Mouse (Mus musculus): ENCODE data around the gene Cdk4. TPM values are rescaled to one million over a fixed set of nuclear protein-coding genes. Genes with fewer than 3 reads are reported as not detected.
"Not testable (repeated sequence)": the region's sequence is repeated elsewhere in the genome, so short reads cannot be mapped to it uniquely, and the experiment has no call there.

Cdk4 gene
- polyA plus RNA-seq, 1 experiment from 2014 or later, result 1,113 TPM

DNA sequence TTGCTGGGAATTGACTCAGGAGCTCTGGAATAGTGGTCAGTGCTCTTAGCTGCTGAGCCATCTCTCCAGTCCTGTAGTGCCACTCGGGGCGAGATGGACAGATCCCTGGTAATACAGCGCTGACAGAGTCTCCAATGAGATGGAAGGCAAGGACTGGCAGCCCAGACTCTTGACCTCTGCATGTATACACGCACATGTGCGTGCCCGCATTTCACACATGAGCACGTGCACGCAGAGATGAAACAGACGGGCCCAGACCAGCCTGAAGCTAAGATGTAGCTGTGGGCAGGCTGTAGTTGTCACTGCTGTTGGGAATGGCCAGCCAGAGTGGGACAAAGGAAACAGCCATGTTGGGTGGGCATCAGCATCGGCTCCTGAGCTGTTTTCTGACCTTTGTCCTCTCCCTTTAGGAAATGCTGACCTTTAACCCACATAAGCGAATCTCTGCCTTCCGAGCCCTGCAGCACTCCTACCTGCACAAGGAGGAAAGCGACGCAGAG lies 3.2 kb downstream of the Cdk4 start:
- Histone ChIP-seq H3K27me3 (ENCODE audit: insufficient read depth, low read length) (no peaks in the 10 kb centered on the region), H3K4me2 (ENCODE audit: low read length) (no peak overlapping the region), H3K4me3 (replicated peaks; ENCODE audit: low read depth, low read length) (no peak overlapping the region), H3K4me1 (replicated peaks; ENCODE audit: insufficient read depth, low read length) (peaks cover 23% of the 10 kb centered on the region), H3K9ac (ENCODE audit: low read depth, low read length) (no peak overlapping the region), H3K27ac (no peak overlapping the region), H3K36me3 (ENCODE audit: insufficient read depth, low read length) (peaks cover 35% of the 10 kb centered on the region), H3K9me3 (replicated peaks; ENCODE audit: low read length) (no peaks in the 10 kb centered on the region)
- no peak for TF ChIP-seq CTCF (IDR thresholded peaks at IDR 0.05; ENCODE audit: low read depth)
- WGBS, result 91% methylated on average over 14 of the region's 14 CpGs
- ATAC-seq (replicated peaks; ENCODE audit: low FRiP score, low read depth) (no peak), DNase-seq (ENCODE audit: low spot score) (no peak)

DNA sequence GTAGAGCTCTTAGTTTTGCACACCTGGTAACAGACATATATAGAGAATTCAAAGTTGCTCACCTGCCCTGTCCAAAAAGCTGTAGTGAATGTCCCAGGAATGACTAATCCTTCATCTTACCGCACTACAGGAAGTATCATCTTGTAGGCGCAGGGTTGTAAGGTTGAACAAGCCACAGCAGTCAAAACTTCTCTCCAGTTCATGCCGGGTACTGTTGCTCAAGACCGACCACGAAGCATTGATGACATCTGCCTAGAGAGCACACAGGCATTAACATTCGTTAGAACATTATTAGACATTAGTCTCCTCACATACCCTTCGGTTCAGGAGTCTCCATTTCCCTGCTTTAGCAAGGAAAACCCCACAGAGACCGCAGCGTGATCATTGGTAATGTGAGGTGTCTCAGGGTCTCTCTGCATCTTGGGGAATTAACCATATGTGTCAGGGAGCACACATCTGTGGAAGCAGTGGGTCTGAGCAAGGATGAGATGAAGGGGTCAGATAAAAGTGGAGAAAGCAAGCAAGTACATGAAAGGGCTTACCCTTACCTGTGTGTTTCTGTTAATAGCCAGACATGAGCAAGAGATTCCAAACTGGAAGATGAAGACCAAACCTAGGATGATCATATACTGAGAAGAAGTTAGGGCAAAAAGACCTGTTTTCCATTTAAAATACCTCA lies 5.2 kb downstream of the Cdk4 start:
- Histone ChIP-seq H3K4me1 (replicated peaks; ENCODE audit: insufficient read depth, low read length) (peaks cover 23% of the 10 kb centered on the region), H3K27ac (no peak overlapping the region), H3K4me3 (replicated peaks; ENCODE audit: low read depth, low read length) (no peak overlapping the region), H3K36me3 (ENCODE audit: insufficient read depth, low read length) (peaks cover 35% of the 10 kb centered on the region), H3K9me3 (replicated peaks; ENCODE audit: low read length) (no peaks in the 10 kb centered on the region), H3K27me3 (ENCODE audit: insufficient read depth, low read length) (no peaks in the 10 kb centered on the region), H3K9ac (ENCODE audit: low read depth, low read length) (no peak overlapping the region), H3K4me2 (ENCODE audit: low read length) (peak overlapping the region; percentile 73; the same call in 1 of the 2 replicates)
- 70% methylated on average over 9 of the region's 9 CpGs for WGBS
- DNase-seq (ENCODE audit: low spot score) (no peak), ATAC-seq (replicated peaks; ENCODE audit: low FRiP score, low read depth) (no peak)
- no peak for TF ChIP-seq CTCF (IDR thresholded peaks at IDR 0.05; ENCODE audit: low read depth)

DNA sequence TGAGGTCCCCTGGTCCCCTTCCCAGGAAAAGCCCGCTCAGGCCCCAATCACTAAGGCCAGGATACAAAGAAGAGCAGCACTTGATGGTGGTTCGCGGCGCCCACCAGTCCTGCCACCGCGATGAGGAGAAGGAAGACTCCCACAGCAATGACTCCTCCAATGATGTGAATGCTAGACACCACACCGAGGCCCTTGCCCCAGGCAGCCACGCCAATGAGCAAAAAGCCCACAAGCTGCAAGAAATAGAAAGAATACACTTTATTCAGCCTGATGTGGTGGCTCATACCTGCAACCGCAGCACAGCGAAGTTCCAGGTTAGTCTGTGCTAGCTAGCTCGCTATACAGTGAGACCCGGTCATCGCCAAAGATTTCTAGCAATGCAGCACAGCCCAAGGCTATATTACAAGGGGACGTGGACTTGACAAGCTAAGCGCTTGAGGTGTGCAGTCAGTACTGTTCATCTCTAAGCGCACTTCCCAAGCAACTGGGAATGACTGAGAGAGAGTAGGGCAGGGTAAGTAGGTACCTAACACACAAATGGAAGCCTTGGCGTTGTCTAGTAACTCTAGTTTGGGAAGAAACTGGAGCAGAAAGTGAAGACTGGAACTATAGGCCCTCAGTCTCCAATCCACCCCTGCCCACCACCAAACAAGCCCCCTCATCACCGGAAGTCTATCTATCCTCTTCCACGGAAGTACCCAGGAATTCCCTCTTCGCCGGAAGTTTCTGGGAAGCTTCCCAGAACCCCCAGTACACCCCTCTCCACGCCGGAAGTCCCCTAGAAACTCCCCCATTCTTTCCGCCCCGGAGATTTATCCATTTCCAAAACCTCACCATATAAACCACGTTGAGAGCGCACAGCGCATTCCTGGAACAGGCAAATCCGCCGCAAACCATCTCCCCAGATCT lies 6.2 kb downstream of the Cdk4 start:
- ATAC-seq (replicated peaks; ENCODE audit: low FRiP score, low read depth), result peak; percentile 22; the same call in 1 of the 2 replicates

DNA sequence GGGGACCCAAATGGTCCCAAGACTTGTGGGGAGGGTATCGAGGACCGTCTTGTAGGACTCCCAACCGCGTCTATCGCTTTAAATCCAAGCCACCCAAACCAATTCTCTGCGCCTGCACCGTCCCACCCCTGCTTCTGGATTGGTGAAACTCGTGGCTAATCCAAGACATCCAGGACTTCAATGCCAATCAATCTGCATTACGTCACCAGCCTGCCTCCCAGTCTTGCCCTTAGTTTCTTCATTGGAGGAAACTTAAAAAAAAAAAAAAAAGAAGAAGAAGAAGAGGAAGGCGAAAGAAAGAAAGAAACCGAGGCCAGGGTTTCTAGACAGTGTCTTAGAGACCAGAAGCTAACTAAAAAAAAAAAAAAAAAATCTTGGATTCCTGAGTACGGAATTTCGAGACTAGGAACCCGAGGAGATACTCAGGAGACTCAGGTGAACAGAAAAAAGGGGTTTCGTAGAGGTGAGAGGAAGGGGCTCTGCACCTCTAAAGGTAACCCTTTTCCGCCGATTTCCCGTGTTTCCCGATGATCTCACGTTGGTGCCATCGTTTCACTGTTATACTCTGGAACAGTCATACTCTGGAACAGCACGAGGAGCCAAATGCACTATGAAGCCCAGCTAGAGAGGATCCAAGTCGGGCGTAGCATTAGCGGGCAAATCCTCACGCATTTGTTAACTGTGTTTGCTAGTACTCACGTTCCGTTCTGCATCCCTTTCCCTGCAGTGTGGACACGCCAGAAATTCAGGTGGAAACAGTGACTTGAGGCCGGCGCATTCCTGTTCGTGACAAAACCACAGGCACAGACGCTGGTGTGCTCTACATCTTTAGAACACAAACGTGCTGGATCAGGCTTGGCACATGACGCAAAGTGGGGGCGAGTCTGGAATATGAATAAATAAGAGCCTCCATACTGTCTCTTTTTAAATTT lies 7.1 kb downstream of the Cdk4 start, which contains the start of gene Tspan31:
Gene Tspan31, minus strand, starts transcription at position 75 of the 932 bp plus-strand sequence.
- Histone ChIP-seq H3K27me3 (ENCODE audit: insufficient read depth, low read length) (no peaks in the 10 kb centered on the region), H3K36me3 (ENCODE audit: insufficient read depth, low read length) (peaks cover 29% of the 10 kb centered on the region), H3K4me1 (replicated peaks; ENCODE audit: insufficient read depth, low read length) (peaks cover 16% of the 10 kb centered on the region; the same call in 1 of the 2 replicates), H3K4me2 (ENCODE audit: low read length) (peak within 1 kb of the TSS; percentile 73), H3K4me3 (replicated peaks; ENCODE audit: low read depth, low read length) (peak within 1 kb of the TSS; percentile 72), H3K9me3 (replicated peaks; ENCODE audit: low read length) (no peaks in the 10 kb centered on the region), H3K9ac (ENCODE audit: low read depth, low read length) (peak within 1 kb of the TSS; percentile 71), H3K27ac (peak within 1 kb of the TSS; percentile 91)
- DNase-seq (ENCODE audit: low spot score) (peak; percentile 99), ATAC-seq (replicated peaks; ENCODE audit: low FRiP score, low read depth) (peak; percentile 83)
- no peak for TF ChIP-seq CTCF (IDR thresholded peaks at IDR 0.05; ENCODE audit: low read depth)
- WGBS, result 2% methylated on average over 36 of the region's 36 CpGs

More for the DNA sequence above, 6.2 kb downstream of the Cdk4 start:
- TF ChIP-seq CTCF (IDR thresholded peaks at IDR 0.05; ENCODE audit: low read depth), result no peak
- Histone ChIP-seq H3K4me3 (replicated peaks; ENCODE audit: low read depth, low read length) (peak overlapping the region; percentile 72), H3K27ac (peak overlapping the region; percentile 91), H3K36me3 (ENCODE audit: insufficient read depth, low read length) (peaks cover 35% of the 10 kb centered on the region), H3K9ac (ENCODE audit: low read depth, low read length) (peak overlapping the region; percentile 71), H3K27me3 (ENCODE audit: insufficient read depth, low read length) (no peaks in the 10 kb centered on the region), H3K9me3 (replicated peaks; ENCODE audit: low read length) (no peaks in the 10 kb centered on the region), H3K4me2 (ENCODE audit: low read length) (peak overlapping the region; percentile 73), H3K4me1 (replicated peaks; ENCODE audit: insufficient read depth, low read length) (peaks cover 21% of the 10 kb centered on the region)
- DNase-seq (ENCODE audit: low spot score), result peak; percentile 79
- 6% methylated on average over 30 of the region's 30 CpGs for WGBS

DNA sequence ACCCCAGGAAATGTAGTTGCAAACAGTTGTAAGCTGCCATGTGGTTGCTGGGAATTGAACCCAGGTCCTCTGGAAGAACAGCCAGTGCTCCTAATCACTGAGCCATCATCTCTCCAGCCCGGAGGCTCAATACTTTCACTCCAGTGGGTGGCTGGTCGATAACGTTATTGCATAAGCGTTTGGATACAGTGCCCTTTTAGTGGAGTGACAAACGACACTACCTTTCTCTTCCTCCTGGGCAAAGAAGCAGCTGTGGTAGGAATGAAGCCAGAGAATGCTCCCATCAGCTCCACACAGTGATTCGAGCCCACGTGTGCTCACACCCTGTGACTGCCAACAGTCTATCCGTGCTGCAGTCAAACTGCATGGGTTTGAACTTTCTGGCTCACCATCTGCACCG lies 7.9 kb downstream of the Cdk4 start:
- DNase-seq (ENCODE audit: low spot score) (no peak), ATAC-seq (replicated peaks; ENCODE audit: low FRiP score, low read depth) (no peak)
- H3K4me1 ChIP-seq (replicated peaks; ENCODE audit: insufficient read depth, low read length), result peaks cover 16% of the 10 kb centered on the region; the same call in 1 of the 2 replicates
- peak overlapping the region; percentile 73 for H3K4me2 ChIP-seq (ENCODE audit: low read length)
- 72% methylated on average over 9 of the region's 9 CpGs for WGBS
- TF ChIP-seq CTCF (IDR thresholded peaks at IDR 0.05; ENCODE audit: low read depth), result no peak
- no peak overlapping the region for H3K27ac ChIP-seq
- H3K9ac ChIP-seq (ENCODE audit: low read depth, low read length), result no peak overlapping the region
- no peaks in the 10 kb centered on the region for H3K27me3 ChIP-seq (ENCODE audit: insufficient read depth, low read length)
- H3K36me3 ChIP-seq (ENCODE audit: insufficient read depth, low read length), result peaks cover 22% of the 10 kb centered on the region
- no peak overlapping the region for H3K4me3 ChIP-seq (replicated peaks; ENCODE audit: low read depth, low read length)
- no peaks in the 10 kb centered on the region for H3K9me3 ChIP-seq (replicated peaks; ENCODE audit: low read length)

DNA sequence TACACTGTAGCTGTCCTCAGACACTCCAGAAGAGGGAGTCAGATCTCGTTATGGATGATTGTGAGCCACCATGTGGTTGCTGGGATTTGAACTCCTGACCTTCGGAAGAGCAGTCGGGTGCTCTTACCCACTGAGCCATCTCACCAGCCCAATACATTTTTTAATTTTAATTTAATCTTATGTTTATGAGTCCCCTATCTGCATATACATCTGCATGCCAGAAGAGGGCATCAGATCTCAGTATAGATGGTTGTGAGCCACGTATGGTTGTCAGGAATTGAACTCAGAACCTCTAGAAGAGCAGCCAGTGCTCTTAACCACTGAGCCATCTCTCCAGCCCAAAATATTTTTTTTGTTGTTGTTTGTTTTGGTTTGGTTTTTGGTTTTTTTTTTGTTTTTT lies 8.9 kb downstream of the Cdk4 start:
- not testable (repeated sequence) for ATAC-seq (replicated peaks; ENCODE audit: low FRiP score, low read depth); H3K4me3 ChIP-seq (replicated peaks; ENCODE audit: low read depth, low read length); H3K4me2 ChIP-seq (ENCODE audit: low read length); H3K9ac ChIP-seq (ENCODE audit: low read depth, low read length); H3K27ac ChIP-seq; H3K9me3 ChIP-seq (replicated peaks; ENCODE audit: low read length); H3K27me3 ChIP-seq (ENCODE audit: insufficient read depth, low read length); DNase-seq (ENCODE audit: low spot score)
- Histone ChIP-seq H3K36me3 (ENCODE audit: insufficient read depth, low read length) (peaks cover 13% of the 10 kb centered on the region), H3K4me1 (replicated peaks; ENCODE audit: insufficient read depth, low read length) (peaks cover 16% of the 10 kb centered on the region; the same call in 1 of the 2 replicates)
- 80% methylated on average over 4 of the region's 4 CpGs for WGBS

DNA sequence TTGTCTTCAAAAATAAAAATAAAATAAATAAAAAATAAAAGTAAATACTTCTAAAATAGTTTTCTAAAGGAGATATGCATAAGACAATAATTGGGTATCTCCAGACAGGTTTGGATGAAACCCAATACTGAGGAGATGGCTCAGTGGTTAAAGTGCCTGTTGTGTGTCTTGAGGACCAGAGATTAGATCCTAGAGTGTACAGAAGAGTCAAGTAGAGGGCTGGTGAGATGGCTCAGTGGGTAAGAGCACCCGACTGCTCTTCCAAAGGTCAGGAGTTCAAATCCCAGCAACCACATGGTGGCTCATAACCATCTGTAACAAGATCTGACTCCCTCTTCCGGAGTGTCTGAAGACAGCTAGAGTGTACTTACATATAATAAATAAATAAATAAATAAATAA lies 9.6 kb downstream of the Cdk4 start:
- ATAC-seq (replicated peaks; ENCODE audit: low FRiP score, low read depth); DNase-seq (ENCODE audit: low spot score); H3K27ac ChIP-seq; H3K9ac ChIP-seq (ENCODE audit: low read depth, low read length); H3K4me2 ChIP-seq (ENCODE audit: low read length); H3K27me3 ChIP-seq (ENCODE audit: insufficient read depth, low read length); H3K4me3 ChIP-seq (replicated peaks; ENCODE audit: low read depth, low read length); H3K36me3 ChIP-seq (ENCODE audit: insufficient read depth, low read length); H3K9me3 ChIP-seq (replicated peaks; ENCODE audit: low read length): not testable (repeated sequence)
- H3K4me1 ChIP-seq (replicated peaks; ENCODE audit: insufficient read depth, low read length), result peaks cover 16% of the 10 kb centered on the region; the same call in 1 of the 2 replicates
- WGBS, result 57% methylated on average over 2 of the region's 2 CpGs

Measured in kidney, postnatal 0 days (tissue).